Mouse (Mus musculus) midbrain, embryonic 16.5 days (tissue): Measurements from ENCODE around the gene Baz1b. TPM values are rescaled to one million over a fixed set of nuclear protein-coding genes. Genes with fewer than 3 reads are reported as not detected.

ENCODE experiments used
- ATAC-seq: fragments of 200-750 bp; cut with Nextera tagmentation; 2 replicates; pipeline ENCODE4 v1.8.0; 2017; ENCODE audit warnings: moderate TSS enrichment
- H3K27ac ChIP-seq: fragments of 300-500 bp; sonication (generic); 2 replicates; pipeline ENCODE4 v1.5.1; 2014; ENCODE audit warnings: mild to moderate bottlenecking, low read length, mixed read lengths
- H3K27me3 ChIP-seq: fragments of 300-500 bp; sonication (generic); 2 replicates; pipeline ENCODE4 v1.6.1; 2014; ENCODE audit warnings: low read depth, low read length, mixed read lengths; ENCODE audit not compliant: control insufficient read depth, insufficient read depth
- H3K36me3 ChIP-seq: fragments of 300-500 bp; sonication (generic); 2 replicates; pipeline ENCODE4 v1.6.1; 2014; ENCODE audit warnings: mild to moderate bottlenecking, low read length, moderate library complexity, mixed read lengths; ENCODE audit not compliant: control insufficient read depth, insufficient read depth
- H3K4me1 ChIP-seq: fragments of 300-500 bp; sonication (generic); 2 replicates; pipeline ENCODE4 v1.6.1; 2014; ENCODE audit warnings: mild to moderate bottlenecking, low read length, mixed read lengths; ENCODE audit not compliant: control insufficient read depth, insufficient read depth
- H3K4me2 ChIP-seq: fragments of 300-500 bp; sonication (generic); 2 replicates; pipeline ENCODE4 v1.6.1; 2014; ENCODE audit warnings: mild to moderate bottlenecking, low read length, mixed read lengths
- H3K4me3 ChIP-seq: fragments of 300-500 bp; sonication (generic); 2 replicates; pipeline ENCODE4 v1.5.1; 2014; ENCODE audit warnings: low read depth, mild to moderate bottlenecking, low read length, moderate library complexity, mixed read lengths
- H3K9ac ChIP-seq: fragments of 300-500 bp; sonication (generic); 2 replicates; pipeline ENCODE4 v1.6.1; 2014; ENCODE audit warnings: low read depth, low read length, mixed read lengths
- H3K9me3 ChIP-seq: fragments of 300-500 bp; sonication (generic); replicated peaks from 2 replicates; pipeline ENCODE4 v1.6.1; 2014; ENCODE audit warnings: mild to moderate bottlenecking, low read length, mixed read lengths; ENCODE audit not compliant: control insufficient read depth, poor library complexity, severe bottlenecking
- WGBS: fragments of 180-500 bp; shearing (Covaris S2); extraction: QIAGEN DNeasy Blood & Tissue Kit; methylation state at CpG from one replicate; pipeline ENCODE4 v1.1.7; 2014; 5-methylcytosine and 5-hydroxymethylcytosine counted together
- polyA plus RNA-seq: library from polyadenylated mRNA; unstranded; fragments of >200 nt; fragmentation: Nextera tagmentation; extraction: Ambion mirVana; gene quantifications from 2 replicates; pipeline ENCODE4 v1.2.1, GENCODE M21; 2015

Gene Baz1b
- polyA plus RNA-seq, 1 experiment from 2014 or later = 19.5 TPM

DNA sequence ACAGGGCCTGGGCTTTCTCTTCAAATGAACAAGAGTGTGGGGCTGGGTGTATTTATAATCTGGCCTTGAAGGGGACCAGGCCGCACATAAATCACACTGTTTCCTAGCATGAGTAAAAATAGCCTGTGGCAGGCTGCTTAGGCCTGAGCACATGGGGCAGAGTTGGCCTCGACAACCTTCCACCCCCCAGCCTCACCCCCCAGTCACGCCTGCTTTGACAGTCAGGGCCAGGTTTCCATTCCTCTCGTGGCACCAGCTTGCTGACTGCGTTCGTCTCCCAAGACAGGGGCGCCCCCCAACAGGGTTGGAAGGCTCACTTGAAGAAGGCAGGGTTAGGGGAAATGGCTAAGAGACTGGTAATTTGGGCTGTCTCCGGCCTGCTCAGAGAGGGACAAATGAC lies 82.4 kb downstream of the Baz1b start:
- H3K4me3 ChIP-seq = no peak overlapping the region
- no peaks in the 10 kb centered on the region for H3K27me3 ChIP-seq
- no peaks in the 10 kb centered on the region for H3K9me3 ChIP-seq
- no peak overlapping the region for H3K4me2 ChIP-seq
- no peak overlapping the region for H3K9ac ChIP-seq
- no peaks in the 10 kb centered on the region for H3K4me1 ChIP-seq
- 82% methylated on average over 8 of the region's 8 CpGs for WGBS
- ATAC-seq = no peak
- no peak overlapping the region for H3K27ac ChIP-seq
- H3K36me3 ChIP-seq = no peaks in the 10 kb centered on the region

DNA sequence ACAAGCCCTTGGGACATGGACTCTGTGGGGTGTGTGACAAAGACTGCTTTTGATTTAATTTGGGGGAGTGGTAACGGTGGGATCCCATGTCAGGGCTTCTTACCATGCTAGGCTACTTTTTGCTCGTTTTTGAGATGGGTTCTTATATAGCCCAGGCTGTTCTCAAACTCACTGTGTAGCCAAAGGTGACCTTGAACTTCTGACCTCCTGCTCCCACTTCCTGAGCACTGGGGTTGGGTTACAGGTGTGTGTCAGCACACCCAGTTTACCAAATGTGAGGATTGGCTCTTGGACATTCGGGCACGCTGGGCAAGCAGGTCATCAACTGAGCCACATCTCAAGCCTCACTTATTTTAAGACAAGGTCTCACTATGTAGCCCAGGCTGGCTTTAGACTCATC lies 83.3 kb downstream of the Baz1b start:
- H3K4me3 ChIP-seq = no peak overlapping the region
- no peaks in the 10 kb centered on the region for H3K4me1 ChIP-seq
- no peak overlapping the region for H3K9ac ChIP-seq
- H3K27ac ChIP-seq = no peak overlapping the region
- WGBS = 91% methylated on average over 4 of the region's 4 CpGs
- H3K9me3 ChIP-seq = no peaks in the 10 kb centered on the region
- H3K27me3 ChIP-seq = no peaks in the 10 kb centered on the region; the same call in 1 of the 2 replicates
- H3K4me2 ChIP-seq = no peak overlapping the region
- ATAC-seq = no peak
- no peaks in the 10 kb centered on the region for H3K36me3 ChIP-seq

DNA sequence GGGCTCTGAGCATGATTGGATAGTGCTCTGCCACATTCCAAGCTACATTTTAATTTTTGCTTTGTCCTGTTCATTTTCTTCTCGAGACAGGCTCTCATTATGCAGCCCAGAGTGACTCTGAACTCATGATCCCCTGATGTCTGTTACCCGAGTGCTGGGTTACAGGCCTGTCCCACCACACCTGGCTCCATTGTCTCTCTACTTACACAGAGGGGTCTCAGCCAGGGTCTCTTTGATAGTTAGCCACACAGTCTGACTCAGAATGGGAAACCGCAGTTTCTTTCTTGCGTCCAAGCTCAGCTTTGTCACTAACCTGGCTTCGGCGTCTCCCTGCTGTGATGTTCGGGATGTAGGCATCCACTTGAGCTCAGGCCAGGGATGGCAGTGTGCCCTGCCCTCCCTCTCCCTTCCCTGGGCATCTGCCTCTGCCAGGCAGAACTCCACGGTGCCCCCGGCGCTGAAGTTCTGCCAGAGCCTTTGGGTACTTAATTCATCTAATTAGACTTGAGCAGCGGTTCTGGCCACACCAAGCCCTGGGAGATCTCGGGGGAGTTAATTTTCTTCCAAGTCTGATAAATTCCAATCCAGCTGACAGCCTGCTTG lies 84.6 kb downstream of the Baz1b start:
- no peaks in the 10 kb centered on the region for H3K4me1 ChIP-seq
- no peak overlapping the region for H3K4me2 ChIP-seq
- peak; percentile 62; the same call in 1 of the 2 replicates for ATAC-seq
- H3K4me3 ChIP-seq = no peak overlapping the region
- H3K27ac ChIP-seq = no peak overlapping the region
- peaks cover 8% of the 10 kb centered on the region for H3K27me3 ChIP-seq
- no peaks in the 10 kb centered on the region for H3K36me3 ChIP-seq
- WGBS = 32% methylated on average over 12 of the region's 12 CpGs
- H3K9me3 ChIP-seq = no peaks in the 10 kb centered on the region
- H3K9ac ChIP-seq = no peak overlapping the region

DNA sequence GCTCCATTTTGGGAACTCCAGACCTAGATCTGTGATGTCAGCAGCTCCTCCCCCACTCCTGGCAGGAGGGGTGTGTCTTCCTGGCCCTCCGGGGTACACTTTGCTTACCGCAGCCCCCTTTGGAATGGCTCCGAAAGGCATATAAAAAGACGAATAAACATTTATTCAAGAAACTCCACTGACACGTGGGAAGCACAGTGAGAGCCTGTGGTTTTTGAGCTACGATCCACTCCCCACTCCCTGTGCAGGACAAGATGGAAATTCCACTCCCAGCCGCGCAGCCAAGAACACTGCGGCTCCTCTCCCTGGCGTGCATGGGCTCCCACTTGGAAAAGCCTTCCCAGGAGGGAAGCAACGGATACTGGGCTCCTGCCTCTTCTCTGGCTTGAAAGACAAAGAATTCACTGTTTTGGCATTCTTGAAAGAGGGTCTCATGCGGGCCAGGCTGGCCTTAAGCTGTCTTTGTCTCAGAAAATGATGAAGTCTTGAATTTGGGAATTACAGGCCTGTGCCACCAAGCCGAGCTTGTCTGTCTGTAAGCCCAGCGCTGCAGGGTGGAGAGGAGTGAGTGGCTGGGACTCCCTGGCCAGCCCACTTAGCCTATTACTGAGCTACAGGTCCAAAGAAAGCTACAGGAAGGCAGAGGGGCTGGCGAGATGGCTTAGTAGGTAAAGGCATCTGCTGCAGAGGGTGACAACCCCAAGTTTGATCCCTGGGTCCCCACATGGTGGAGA lies 87.8 kb downstream of the Baz1b start:
- Histone ChIP-seq H3K9me3 (no peaks in the 10 kb centered on the region), H3K4me2 (peak overlapping the region; percentile 16), H3K36me3 (no peaks in the 10 kb centered on the region), H3K27me3 (peaks cover 9% of the 10 kb centered on the region), H3K4me1 (no peaks in the 10 kb centered on the region), H3K4me3 (no peak overlapping the region), H3K9ac (no peak overlapping the region; the same call in 1 of the 2 replicates), H3K27ac (peak overlapping the region; percentile 58; the same call in 1 of the 2 replicates)
- WGBS = 14% methylated on average over 15 of the region's 15 CpGs
- peak; percentile 54; the same call in 1 of the 2 replicates for ATAC-seq

DNA sequence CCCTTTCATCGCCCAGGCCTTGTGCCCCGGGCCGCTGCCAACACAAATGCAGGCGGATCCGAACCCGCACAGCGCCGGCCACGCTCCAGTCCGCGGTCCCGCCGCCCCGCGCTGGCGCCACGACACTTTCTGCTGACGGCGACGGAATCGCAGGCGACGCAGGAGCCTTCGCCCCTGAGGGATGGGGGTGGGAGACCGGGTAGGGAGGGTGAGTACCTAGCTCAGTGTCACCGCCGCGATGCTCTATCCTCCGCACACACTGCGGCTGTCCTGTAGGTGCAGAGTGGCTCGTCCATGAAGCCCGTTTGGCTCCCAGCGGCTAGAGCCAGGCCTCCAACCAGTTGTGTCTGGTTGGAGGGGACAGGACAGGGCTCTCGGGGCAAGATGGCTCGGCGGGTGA lies 89.5 kb downstream of the Baz1b start:
- ATAC-seq = no peak
- no peaks in the 10 kb centered on the region for H3K9me3 ChIP-seq
- peak overlapping the region; percentile 11; the same call in 1 of the 2 replicates for H3K4me3 ChIP-seq
- no peak overlapping the region for H3K27ac ChIP-seq
- H3K27me3 ChIP-seq = peaks cover 9% of the 10 kb centered on the region
- no peaks in the 10 kb centered on the region for H3K36me3 ChIP-seq
- WGBS = 5% methylated on average over 36 of the region's 36 CpGs
- no peak overlapping the region for H3K9ac ChIP-seq
- peak overlapping the region; percentile 39 for H3K4me2 ChIP-seq
- H3K4me1 ChIP-seq = no peaks in the 10 kb centered on the region

DNA sequence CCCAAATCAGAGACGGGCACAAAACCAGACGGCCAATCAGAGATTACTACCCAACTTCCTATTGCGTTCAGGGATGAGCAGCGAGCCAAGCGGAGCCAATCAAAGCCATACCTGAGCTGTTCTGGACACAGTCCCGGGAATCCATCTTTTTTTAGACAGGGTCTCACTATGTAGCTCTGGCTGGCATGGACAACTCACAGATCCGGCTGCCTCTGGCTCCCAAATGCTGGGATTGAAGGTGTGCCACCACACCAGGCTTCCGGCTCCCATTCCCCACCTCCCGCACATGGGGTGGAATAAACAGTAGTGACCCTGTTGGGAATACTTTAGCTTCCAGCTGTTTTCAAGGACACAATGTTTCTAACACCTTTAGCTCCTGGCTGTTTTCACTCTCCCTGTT lies 93.2 kb downstream of the Baz1b start:
- WGBS = 85% methylated on average over 9 of the region's 9 CpGs
- no peak overlapping the region for H3K9ac ChIP-seq
- ATAC-seq = no peak

DNA sequence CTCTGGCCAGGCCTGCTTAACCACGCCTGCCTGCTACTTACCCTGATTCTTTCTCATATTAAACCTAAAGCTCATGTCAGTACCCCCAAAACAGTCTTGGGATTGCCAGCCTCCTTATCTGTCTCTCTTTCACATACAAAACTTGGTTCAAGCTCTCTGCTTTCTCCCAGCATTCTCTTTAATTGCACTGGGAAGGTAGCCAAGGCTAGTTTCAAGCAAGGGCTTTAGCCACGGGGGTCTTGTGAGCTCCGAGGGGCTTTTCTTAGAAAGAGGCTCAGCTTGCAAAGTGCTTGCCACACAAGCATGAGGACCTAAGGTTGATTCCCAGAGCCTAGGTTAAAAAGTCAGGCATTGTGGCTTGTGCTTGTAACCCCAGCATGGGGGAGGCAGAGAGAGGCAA lies 98.1 kb downstream of the Baz1b start:
- no peaks in the 10 kb centered on the region for H3K27me3 ChIP-seq
- H3K4me3 ChIP-seq = no peak overlapping the region
- no peak overlapping the region for H3K4me2 ChIP-seq
- 45% methylated on average over 3 of the region's 3 CpGs for WGBS
- ATAC-seq = no peak
- H3K36me3 ChIP-seq = no peaks in the 10 kb centered on the region
- no peak overlapping the region for H3K9ac ChIP-seq
- H3K4me1 ChIP-seq = no peaks in the 10 kb centered on the region
- H3K27ac ChIP-seq = no peak overlapping the region
- no peaks in the 10 kb centered on the region for H3K9me3 ChIP-seq

More for the DNA sequence above, 93.2 kb downstream of the Baz1b start:
- no peak overlapping the region for H3K27ac ChIP-seq
- H3K27me3 ChIP-seq = peaks cover 9% of the 10 kb centered on the region
- H3K36me3 ChIP-seq = no peaks in the 10 kb centered on the region
- no peak overlapping the region for H3K4me2 ChIP-seq
- no peak overlapping the region for H3K4me3 ChIP-seq
- no peaks in the 10 kb centered on the region for H3K9me3 ChIP-seq
- H3K4me1 ChIP-seq = no peaks in the 10 kb centered on the region

DNA sequence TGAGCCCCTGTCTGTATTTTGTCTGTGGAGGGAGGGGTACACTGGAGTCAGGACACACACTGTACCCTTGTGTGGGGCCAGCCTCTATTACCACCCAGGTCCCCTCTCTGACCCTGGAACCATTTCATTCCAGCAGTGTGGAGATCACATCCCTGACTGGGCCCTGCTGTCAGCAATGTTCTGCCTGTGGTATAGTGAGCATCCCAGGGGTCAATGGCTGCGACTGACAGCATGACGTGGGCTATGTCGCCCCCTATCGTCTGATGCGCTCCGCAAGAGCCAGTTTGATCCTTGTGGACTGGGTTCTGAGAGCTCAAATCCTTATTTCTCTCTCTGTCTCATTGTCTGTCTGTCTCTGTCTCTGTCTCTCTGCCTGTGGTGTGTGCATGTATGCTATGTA lies 99.1 kb downstream of the Baz1b start:
- Histone ChIP-seq H3K27ac (no peak overlapping the region), H3K4me3 (no peak overlapping the region), H3K27me3 (no peaks in the 10 kb centered on the region), H3K4me2 (no peak overlapping the region), H3K4me1 (no peaks in the 10 kb centered on the region), H3K36me3 (no peaks in the 10 kb centered on the region), H3K9ac (no peak overlapping the region), H3K9me3 (no peaks in the 10 kb centered on the region)
- peak; percentile 48; the same call in 1 of the 2 replicates for ATAC-seq
- WGBS = 0% methylated on average over 6 of the region's 6 CpGs

DNA sequence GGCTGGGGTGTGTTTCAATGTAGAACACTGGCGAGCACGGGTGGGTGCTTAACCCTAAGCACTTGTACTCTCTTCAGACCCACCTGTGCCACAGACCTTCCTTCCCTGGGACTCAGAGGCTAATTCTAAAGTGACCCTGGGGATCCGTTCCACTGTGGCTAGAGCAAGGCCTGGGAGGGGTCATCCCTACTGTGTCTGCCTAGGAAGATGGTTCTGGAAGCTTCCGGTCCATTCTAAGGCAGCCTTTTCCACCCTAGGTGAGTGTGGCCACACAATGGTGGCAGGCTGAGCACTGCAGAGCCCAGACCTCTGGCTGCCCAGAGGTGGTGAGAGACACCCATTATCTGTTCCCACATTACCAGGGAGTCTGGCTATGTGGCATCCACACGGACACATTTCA lies 99.9 kb downstream of the Baz1b start:
- H3K4me1 ChIP-seq = no peaks in the 10 kb centered on the region
- WGBS = 84% methylated on average over 5 of the region's 5 CpGs
- H3K9me3 ChIP-seq = no peaks in the 10 kb centered on the region
- no peak for ATAC-seq
- no peak overlapping the region for H3K4me3 ChIP-seq
- H3K4me2 ChIP-seq = no peak overlapping the region
- H3K27me3 ChIP-seq = no peaks in the 10 kb centered on the region
- no peaks in the 10 kb centered on the region for H3K36me3 ChIP-seq
- no peak overlapping the region for H3K27ac ChIP-seq
- no peak overlapping the region for H3K9ac ChIP-seq
